Mouse (Mus musculus): Measurements from ENCODE around the gene Pdap1. TPM values are rescaled to one million over a fixed set of nuclear protein-coding genes. Genes with fewer than 3 reads are reported as not detected.

The Pdap1 gene
- polyA plus RNA-seq (2017; shearing (Covaris generic)), result 10 to 100 TPM; 51.2 to 52.0 TPM

DNA sequence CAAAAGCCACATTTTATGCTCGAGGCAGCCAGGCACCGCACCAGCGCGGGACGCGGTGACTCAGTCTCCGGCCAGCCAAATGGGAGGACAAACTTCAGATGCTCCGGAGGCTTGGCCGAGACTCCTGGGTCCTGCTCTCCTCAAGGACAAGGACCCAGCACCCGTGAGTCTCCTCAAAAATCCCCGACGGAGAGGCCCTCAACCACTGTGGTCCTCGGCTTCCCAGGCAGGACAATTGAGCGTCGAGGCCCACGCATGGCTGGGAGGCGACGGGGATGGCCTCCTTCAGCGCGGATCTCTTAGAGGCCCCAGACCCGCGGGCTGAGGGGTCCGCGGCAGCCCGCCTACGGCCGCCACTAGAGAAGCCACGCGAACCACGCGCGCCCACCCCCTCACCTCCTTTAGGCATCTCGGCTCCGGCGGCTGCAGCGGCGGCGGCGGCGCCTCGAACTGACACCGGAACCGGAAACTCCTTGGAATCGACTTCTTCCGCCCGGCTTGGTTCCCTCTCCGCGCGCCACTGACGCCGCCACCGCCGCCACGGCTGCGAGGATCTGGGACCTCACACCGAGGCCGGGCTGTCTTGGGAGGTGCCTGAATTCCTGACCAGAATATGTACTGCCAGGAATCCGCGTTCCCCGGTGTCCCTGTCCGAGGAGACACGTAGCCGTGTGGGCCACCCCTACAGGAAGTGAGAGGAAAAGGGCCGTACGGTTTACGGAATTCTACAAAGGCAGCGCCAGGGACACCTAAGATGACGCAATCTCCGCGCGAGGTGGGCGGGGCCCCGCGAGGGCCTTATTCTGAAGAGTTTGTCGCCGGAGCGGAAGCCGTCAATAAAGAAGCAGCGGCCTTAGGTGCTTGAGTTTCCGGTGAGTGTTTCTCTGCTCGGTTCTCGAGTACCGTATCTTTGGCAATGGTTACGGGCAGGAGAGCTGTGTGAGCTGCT is at the start of gene Pdap1, which contains the start of gene Bud31:
TSS of gene Pdap1 (minus strand) at position 668 of the 949 bp plus-strand sequence.
TSS of gene Bud31 (plus strand) at position 792 of the 949 bp plus-strand sequence.

DNA sequence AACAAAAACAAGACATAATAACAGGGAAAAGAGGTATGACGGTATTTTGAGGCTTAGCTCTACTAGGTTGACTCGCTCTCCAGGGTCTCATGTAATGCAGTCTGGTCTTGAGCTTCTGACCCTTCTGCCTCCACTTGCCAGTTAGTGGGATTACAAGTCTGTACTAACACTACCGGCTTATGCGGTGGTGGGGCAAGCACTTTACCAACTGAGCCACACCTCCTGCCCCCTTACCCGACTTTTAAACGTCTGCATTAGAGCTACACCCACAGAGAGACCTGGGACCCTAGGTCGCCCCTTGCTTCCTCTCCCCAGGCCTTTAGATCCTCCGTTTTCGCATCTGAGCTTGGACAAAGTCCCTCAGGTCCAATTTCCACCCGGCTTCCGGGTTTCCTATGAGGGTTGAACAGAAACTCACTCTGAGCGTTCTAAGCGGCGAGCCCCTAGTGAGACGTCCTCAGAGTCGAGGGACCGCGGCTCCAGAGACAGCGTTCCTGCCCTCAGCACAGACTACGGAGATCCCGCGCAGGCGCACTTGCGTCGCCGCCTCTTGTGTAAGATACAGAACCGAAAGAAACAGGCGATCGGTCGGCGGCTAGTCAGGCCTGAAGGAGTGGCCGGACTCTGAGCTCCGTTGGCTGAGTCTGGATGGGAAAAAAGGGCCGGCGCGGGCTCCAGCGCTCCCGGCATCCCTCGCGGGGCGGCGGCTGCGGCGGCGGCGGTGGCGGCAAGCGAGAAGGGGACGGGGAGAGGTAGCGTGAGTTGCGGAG is 26.7 kb upstream of the Pdap1 start, which contains the start of the genes Ptcd1 and Cpsf4:
TSS of gene Ptcd1 (minus strand) at position 573 of the 770 bp plus-strand sequence.
TSS of gene Cpsf4 (plus strand) at position 678 of the 770 bp plus-strand sequence.

DNA sequence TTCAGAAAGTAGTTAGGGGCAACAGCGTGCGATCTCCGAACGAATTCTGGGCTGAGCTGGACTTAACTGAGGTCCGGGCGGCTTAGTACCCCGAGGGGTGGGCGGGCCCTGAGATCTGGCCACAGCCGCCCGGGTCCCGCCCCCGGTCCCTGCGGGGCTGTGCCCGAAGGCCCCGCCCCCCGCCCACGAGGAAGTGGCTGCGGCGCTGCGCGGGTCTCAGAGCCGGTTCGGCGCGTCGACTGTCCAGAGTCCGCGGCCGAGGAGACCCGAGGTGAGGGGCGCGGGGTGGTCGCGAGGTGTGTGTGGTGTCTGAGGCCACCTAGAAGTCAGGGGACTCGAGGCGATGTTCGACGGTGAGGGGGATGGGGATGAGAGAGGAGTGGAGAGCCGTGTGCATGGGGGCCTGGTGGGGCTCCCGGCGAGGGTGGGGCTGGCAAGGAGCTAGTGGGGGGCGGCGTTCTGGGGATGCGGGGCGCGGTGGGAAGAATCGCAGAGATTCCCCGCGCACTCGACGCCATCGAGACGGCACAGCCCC is 25.9 kb downstream of the Pdap1 start, which contains the start of gene Arpc1b:
TSS of gene Arpc1b (plus strand) at position 145 of the 535 bp plus-strand sequence.

DNA sequence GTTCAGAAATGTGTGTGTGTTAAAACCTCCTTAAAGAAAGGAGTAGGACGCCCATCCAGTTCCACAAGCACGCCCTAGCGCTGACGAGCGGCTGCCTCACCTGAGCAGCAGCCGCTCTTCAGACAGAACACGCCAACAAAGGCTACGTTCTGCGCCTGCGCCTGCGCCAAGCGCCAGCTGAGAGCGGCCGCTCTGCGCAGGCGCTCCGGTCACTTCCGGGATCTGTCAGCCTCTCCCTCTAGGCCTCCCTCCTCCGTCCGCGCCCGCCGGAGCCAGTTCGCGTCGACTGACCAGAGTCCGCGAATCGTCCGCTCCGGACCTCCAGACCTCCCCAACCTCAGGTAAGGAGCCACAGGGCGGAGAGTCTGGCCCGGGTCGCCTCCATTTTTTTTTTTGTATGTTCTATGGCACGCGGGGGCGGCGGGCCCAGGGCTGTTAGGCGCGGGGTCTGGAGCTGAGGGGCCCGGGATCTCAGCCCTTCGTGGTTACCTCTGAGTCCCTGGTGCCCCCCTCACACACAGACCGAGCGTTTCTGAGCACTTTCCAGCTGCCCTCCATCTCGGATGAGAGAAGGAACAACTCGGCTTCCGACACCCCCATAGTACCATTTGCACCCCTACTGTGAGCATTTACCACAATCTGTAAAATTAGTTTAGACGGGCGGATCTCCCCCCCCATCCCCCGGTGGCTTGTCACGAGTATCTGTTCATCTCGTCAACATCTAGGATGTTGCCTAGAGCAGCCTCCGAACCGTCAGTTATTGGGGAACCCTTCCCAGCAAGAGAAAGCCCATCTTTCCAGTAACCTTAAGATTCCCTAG is 56.2 kb downstream of the Pdap1 start, which contains the start of the genes Arpc1a and Kpna7:
TSS of gene Arpc1a (plus strand) at position 199 of the 820 bp plus-strand sequence.
TSS of gene Kpna7 (minus strand) at position 399 of the 820 bp plus-strand sequence.

Other genes starting within 250 kb of the Pdap1 start
- 10 to 100 TPM; 26.6 to 28.4 TPM for gene Smurf1, start 174.4 kb downstream of the Pdap1 start, polyA plus RNA-seq (2017; shearing (Covaris generic))
- not detected for gene Gm4871, start 107.5 kb downstream of the Pdap1 start, polyA plus RNA-seq (2017; shearing (Covaris generic))
- not detected for gene 1700018F24Rik, start 97.2 kb downstream of the Pdap1 start, polyA plus RNA-seq (2017; shearing (Covaris generic))
- gene Arpc1a, start 56.4 kb downstream of the Pdap1 start, polyA plus RNA-seq (2017; shearing (Covaris generic)), result 10 to 100 TPM; 71.7 to 83.7 TPM
- under 1 TPM in 1 of 2 experiments, not detected in 1; 0.55 TPM for gene Kpna7, start 56.2 kb downstream of the Pdap1 start, polyA plus RNA-seq (2017; shearing (Covaris generic))
- gene Arpc1b, start 26.0 kb downstream of the Pdap1 start, polyA plus RNA-seq (2017; shearing (Covaris generic)), result 1,000 to 10,000 TPM; 1,057 to 1,320 TPM
- 100 to 1,000 TPM; 193 to 252 TPM for gene Bud31, start 124 bp upstream of the Pdap1 start, polyA plus RNA-seq (2017; shearing (Covaris generic))
- 10 to 100 TPM; 14.9 to 21.3 TPM for gene Ptcd1, start 26.9 kb upstream of the Pdap1 start, polyA plus RNA-seq (2017; shearing (Covaris generic))
- gene Cpsf4, start 27.0 kb upstream of the Pdap1 start, polyA plus RNA-seq (2017; shearing (Covaris generic)), result 10 to 100 TPM; 31.4 to 34.2 TPM
- 100 to 1,000 TPM; 455 to 490 TPM for gene Atp5j2, start 51.8 kb upstream of the Pdap1 start, polyA plus RNA-seq (2017; shearing (Covaris generic))
- gene Zkscan14, start 61.6 kb upstream of the Pdap1 start, polyA plus RNA-seq (2017; shearing (Covaris generic)), result 10 to 100 TPM; 23.5 to 28.9 TPM
- gene Zkscan5, start 64.3 kb upstream of the Pdap1 start, polyA plus RNA-seq (2017; shearing (Covaris generic)), result 1 to 10 TPM; 4.2 to 7.6 TPM
- gene Zfp655, start 91.5 kb upstream of the Pdap1 start, polyA plus RNA-seq (2017; shearing (Covaris generic)), result 10 to 100 TPM; 47.0 to 48.1 TPM
- gene Zscan25, start 140.3 kb upstream of the Pdap1 start, polyA plus RNA-seq (2017; shearing (Covaris generic)), result 1 to 10 TPM in 1 of 2 experiments, under 1 TPM in 1; 0.54 to 2.7 TPM
- not detected for gene Cyp3a57, start 205.0 kb upstream of the Pdap1 start, polyA plus RNA-seq (2017; shearing (Covaris generic))